ENCODE assay signal across 8 mouse cellular contexts in genomic region chr13:43171020-43171710, GRCm38 (mm10). TPM values are rescaled to one million over a fixed set of nuclear protein-coding genes. Genes with fewer than 3 reads are reported as not detected.
A peak's percentile ranks its signal among the peaks of the same experiment; 100 is the strongest.
DNase-seq lines count a peak whose midpoint lies in the region; ATAC-seq and TF ChIP-seq lines count a peak whose summit lies in the region.

Tbc1d7 (minus strand) TSS chr13:43171501.

- H3K27me3 ChIP-seq in ES-Bruce4 (ENCODE audit: control insufficient read depth, insufficient read depth, low read length, poor library complexity, severe bottlenecking): no peaks in the 10 kb centered on the region
- no peaks in the 10 kb centered on the region for H3K27me3 ChIP-seq in forebrain, embryonic 13.5 days
- H3K27me3 ChIP-seq in liver, postnatal 0 days (ENCODE audit: insufficient read depth, low read length): no peaks in the 10 kb centered on the region
- no peaks in the 10 kb centered on the region for H3K27me3 ChIP-seq in neural tube, embryonic 14.5 days (ENCODE audit: control insufficient read depth, insufficient read depth, low read length)

- DNase-seq in heart, postnatal 10 days: peak; percentile 98 to 100
- peak; percentile 91 for DNase-seq in large intestine, adult 2 months (ENCODE audit: low read depth, low spot score)
- peak; percentile 99 for DNase-seq in liver, postnatal 0 days
- peak; percentile 99 for DNase-seq in testis, postnatal 10 days (ENCODE audit: low spot score)

- 0 out of 2 replicates have a peak, but pooled peaks have one; percentile 20 for TF ChIP-seq EP300 in ES-Bruce4 (IDR thresholded peaks at IDR 0.05; ENCODE audit: insufficient read depth, low read depth, low read length)
- no peak for TF ChIP-seq EP300 in liver, postnatal 0 days (IDR thresholded peaks at IDR 0.05; ENCODE audit: low read depth)

- WGBS in forebrain, embryonic 13.5 days: under 1% methylated on average over 48 of the region's 48 CpGs
- under 1% methylated on average over 48 of the region's 48 CpGs for WGBS in large intestine, adult 2 months
- under 1% methylated on average over 48 of the region's 48 CpGs for WGBS in liver, postnatal 0 days (ENCODE audit: insufficient replicate concordance)
- under 1% methylated on average over 48 of the region's 48 CpGs for WGBS in neural tube, embryonic 14.5 days

- H3K4me1 ChIP-seq in ES-Bruce4 (ENCODE audit: control insufficient read depth, insufficient read depth, low read length): no peaks in the 10 kb centered on the region
- H3K4me1 ChIP-seq in forebrain, embryonic 13.5 days: peaks cover 9% of the 10 kb centered on the region
- H3K4me1 ChIP-seq in liver, postnatal 0 days (ENCODE audit: insufficient read depth): peaks cover 8% of the 10 kb centered on the region
- H3K4me1 ChIP-seq in neural tube, embryonic 14.5 days (ENCODE audit: control insufficient read depth, insufficient read depth, low read length): peaks cover 5% of the 10 kb centered on the region; the same call in 1 of the 2 replicates

- ATAC-seq in cerebellum, adult (ENCODE audit: insufficient number of reproducible peaks, low FRiP score, low TSS enrichment): peak; percentile 92
- peak; percentile 96 for ATAC-seq in forebrain, embryonic 13.5 days
- ATAC-seq in liver, postnatal 0 days: peak; percentile 97
- ATAC-seq in neural tube, embryonic 14.5 days (ENCODE audit: low read depth): peak; percentile 94

- H3K36me3 ChIP-seq in ES-Bruce4 (ENCODE audit: control insufficient read depth, insufficient read depth, low read length, poor library complexity, severe bottlenecking): no peaks in the 10 kb centered on the region
- H3K36me3 ChIP-seq in forebrain, embryonic 13.5 days (ENCODE audit: poor library complexity, severe bottlenecking): peaks cover under 1% of the 10 kb centered on the region; the same call in 1 of the 2 replicates
- no peaks in the 10 kb centered on the region for H3K36me3 ChIP-seq in liver, postnatal 0 days (replicated peaks; ENCODE audit: insufficient read depth, low read length)
- no peaks in the 10 kb centered on the region for H3K36me3 ChIP-seq in neural tube, embryonic 14.5 days (ENCODE audit: control insufficient read depth, insufficient read depth, low read length)

- TF ChIP-seq POLR2A in ES-Bruce4 (IDR thresholded peaks at IDR 0.05; ENCODE audit: insufficient read depth, low read length): peak; percentile 74

- H3K9me3 ChIP-seq in ES-Bruce4 (replicated peaks; ENCODE audit: control insufficient read depth, insufficient read depth, low read length, poor library complexity, severe bottlenecking): no peaks in the 10 kb centered on the region
- H3K9me3 ChIP-seq in forebrain, embryonic 13.5 days (replicated peaks): no peaks in the 10 kb centered on the region
- no peaks in the 10 kb centered on the region for H3K9me3 ChIP-seq in liver, postnatal 0 days (ENCODE audit: low read length)
- no peaks in the 10 kb centered on the region for H3K9me3 ChIP-seq in neural tube, embryonic 14.5 days (ENCODE audit: control insufficient read depth, low read length)

- peak within 1 kb of the TSS; percentile 63 for H3K9ac ChIP-seq in ES-Bruce4 (ENCODE audit: low read depth, poor library complexity, severe bottlenecking)
- peak within 1 kb of the TSS; percentile 81 for H3K9ac ChIP-seq in forebrain, embryonic 13.5 days
- peak within 1 kb of the TSS; percentile 70 for H3K9ac ChIP-seq in liver, postnatal 0 days (replicated peaks)
- H3K9ac ChIP-seq in neural tube, embryonic 14.5 days (replicated peaks; ENCODE audit: low read depth, low read length): peak within 1 kb of the TSS; percentile 80

- TF ChIP-seq CTCF in ES-Bruce4 (IDR thresholded peaks at IDR 0.05; ENCODE audit: low read depth, low read length): no peak
- no peak for TF ChIP-seq CTCF in liver, postnatal 0 days (IDR thresholded peaks at IDR 0.05; ENCODE audit: low read depth)

- peak within 1 kb of the TSS; percentile 72 for H3K4me2 ChIP-seq in forebrain, embryonic 13.5 days
- peak within 1 kb of the TSS; percentile 92 for H3K4me2 ChIP-seq in liver, postnatal 0 days (ENCODE audit: low read depth, low read length)
- H3K4me2 ChIP-seq in neural tube, embryonic 14.5 days (ENCODE audit: low read depth, low read length): peak within 1 kb of the TSS; percentile 78

- 0 out of 2 replicates have a peak within 1 kb of the TSS, but pooled peaks have one; percentile 4 for H3K27ac ChIP-seq in ES-Bruce4 (ENCODE audit: insufficient read depth, low read length)
- H3K27ac ChIP-seq in forebrain, embryonic 13.5 days: peak within 1 kb of the TSS; percentile 62; the same call in 1 of the 2 replicates
- H3K27ac ChIP-seq in liver, postnatal 0 days (ENCODE audit: low read depth): peak within 1 kb of the TSS; percentile 88
- peak within 1 kb of the TSS; percentile 88 for H3K27ac ChIP-seq in neural tube, embryonic 14.5 days (ENCODE audit: low read depth, low read length)

- intact Hi-C loops in heart, postnatal 10 days (cut with DNase I): no loop called here

- H3K4me3 ChIP-seq in ES-Bruce4 (ENCODE audit: low read depth, low read length): peak within 1 kb of the TSS; percentile 89
- H3K4me3 ChIP-seq in forebrain, embryonic 13.5 days: peak within 1 kb of the TSS; percentile 68
- peak within 1 kb of the TSS; percentile 66 for H3K4me3 ChIP-seq in liver, postnatal 0 days (ENCODE audit: low read depth, low read length)
- peak within 1 kb of the TSS; percentile 63 for H3K4me3 ChIP-seq in neural tube, embryonic 14.5 days (ENCODE audit: low read depth, low read length)

RNA-seq across cellular contexts. Expression of gene Tbc1d7, which starts in this region (rescaled TPM):
- polyA plus RNA-seq in ES-Bruce4 (2011; ENCODE audit: insufficient read depth, insufficient read length, low read depth, missing spikeins): 26.4 and 28.1 TPM in 2 replicates
- polyA plus RNA-seq in forebrain, embryonic 13.5 days (2015; fragmentation: Nextera tagmentation; extraction: Ambion mirVana): 83.2 and 90.7 TPM in 2 replicates
- total RNA-seq in heart, postnatal 10 days (2021): 10 to 100 TPM; 41.8 to 42.2 TPM
- polyA plus RNA-seq in large intestine, adult 2 months (2012; rRNA removed): 6.5 and 7.9 TPM in 2 replicates
- polyA plus RNA-seq in liver, postnatal 0 days (2015; fragmentation: Nextera tagmentation; extraction: Ambion mirVana): 11.7 and 12.9 TPM in 2 replicates
- 89.5 and 90.5 TPM in 2 replicates for polyA plus RNA-seq in neural tube, embryonic 14.5 days (2014; fragmentation: Nextera tagmentation; extraction: Ambion mirVana)

Comparison
In these comparisons a context has a peak if more than half of its experiments do, and no peak if none do; other contexts are left out.
1. Peak in every context shown above with its lines: DNase-seq, ATAC-seq, H3K4me3 ChIP-seq and H3K27ac ChIP-seq.
2. H3K27ac ChIP-seq: peak in every context shown above with its lines; median percentile 88 in liver, postnatal 0 days; 88 in neural tube, embryonic 14.5 days; 62 in forebrain, embryonic 13.5 days; 4 in ES-Bruce4.